Mouse (Mus musculus): Measurements from ENCODE around the gene 2810459M11Rik. TPM values are rescaled to one million over a fixed set of nuclear protein-coding genes. Genes with fewer than 3 reads are reported as not detected.

The 2810459M11Rik gene
- polyA plus RNA-seq, 1 experiment from 2014 or later: 0.81 TPM

GRCm38 (mm10) chr1:86054943-86055342, 9.3 kb downstream of the 2810459M11Rik start:
- Histone ChIP-seq H3K36me3 (no peaks in the 10 kb centered on the region), H3K27ac (replicated peaks) (no peak overlapping the region), H3K4me1 (0 out of 2 replicates have a peak, but pooled peaks cover 3% of the 10 kb centered on the region), H3K4me2 (replicated peaks) (no peak overlapping the region), H3K9ac (no peak overlapping the region), H3K27me3 (no peaks in the 10 kb centered on the region), H3K4me3 (replicated peaks) (no peak overlapping the region), H3K9me3 (replicated peaks) (no peaks in the 10 kb centered on the region)
- ATAC-seq (ENCODE audit: insufficient number of reproducible peaks, low FRiP score, low TSS enrichment, low read depth): no peak
- 50% methylated on average over 3 of the region's 3 CpGs for WGBS

- 87% methylated on average over 4 of the region's 4 CpGs for WGBS
- Histone ChIP-seq H3K9me3 (replicated peaks) (no peaks in the 10 kb centered on the region), H3K4me2 (replicated peaks) (no peak overlapping the region), H3K27me3 (no peaks in the 10 kb centered on the region), H3K27ac (replicated peaks) (no peak overlapping the region), H3K4me3 (replicated peaks) (no peak overlapping the region), H3K9ac (no peak overlapping the region), H3K4me1 (0 out of 2 replicates have a peak, but pooled peaks cover 3% of the 10 kb centered on the region), H3K36me3 (no peaks in the 10 kb centered on the region)
- no peak for ATAC-seq (ENCODE audit: insufficient number of reproducible peaks, low FRiP score, low TSS enrichment, low read depth)
Measured at GRCm38 (mm10) chr1:86056284-86056683, 10.6 kb downstream of the 2810459M11Rik start.

- Histone ChIP-seq H3K4me2 (replicated peaks) (peak overlapping the region; percentile 58), H3K4me3 (replicated peaks) (peak overlapping the region; percentile 38), H3K9me3 (replicated peaks) (no peaks in the 10 kb centered on the region), H3K27ac (replicated peaks) (no peak overlapping the region), H3K27me3 (no peaks in the 10 kb centered on the region), H3K9ac (peak overlapping the region; percentile 13; the same call in 1 of the 2 replicates), H3K36me3 (no peaks in the 10 kb centered on the region), H3K4me1 (0 out of 2 replicates have a peak, but pooled peaks cover 3% of the 10 kb centered on the region)
- peak; percentile 81 for ATAC-seq (ENCODE audit: insufficient number of reproducible peaks, low FRiP score, low TSS enrichment, low read depth)
- WGBS: 10% methylated on average over 21 of the region's 21 CpGs
Measured at GRCm38 (mm10) chr1:86058856-86059769, 13.4 kb downstream of the 2810459M11Rik start.

- H3K4me2 ChIP-seq (replicated peaks): no peak overlapping the region
- no peaks in the 10 kb centered on the region for H3K9me3 ChIP-seq (replicated peaks)
- no peak overlapping the region for H3K27ac ChIP-seq (replicated peaks)
- no peaks in the 10 kb centered on the region for H3K36me3 ChIP-seq
- 75% methylated on average over 6 of the region's 6 CpGs for WGBS
- no peak for ATAC-seq (ENCODE audit: insufficient number of reproducible peaks, low FRiP score, low TSS enrichment, low read depth)
- no peak overlapping the region for H3K4me3 ChIP-seq (replicated peaks)
- H3K27me3 ChIP-seq: no peaks in the 10 kb centered on the region
- no peak overlapping the region for H3K9ac ChIP-seq
- H3K4me1 ChIP-seq: peaks cover 13% of the 10 kb centered on the region
Measured at GRCm38 (mm10) chr1:86062523-86062922, 16.9 kb downstream of the 2810459M11Rik start.

- H3K27ac ChIP-seq (replicated peaks): peak within 1 kb of the TSS; percentile 78
Measured at GRCm38 (mm10) chr1:86064271-86064991, 18.8 kb downstream of the 2810459M11Rik start, which contains the start of gene Psmd1. Psmd1 (plus strand) TSS chr1:86064387.

GRCm38 (mm10) chr1:86076565-86076964, 30.9 kb downstream of the 2810459M11Rik start:
- no peaks in the 10 kb centered on the region for H3K4me1 ChIP-seq
- no peaks in the 10 kb centered on the region for H3K27me3 ChIP-seq
- peaks cover 74% of the 10 kb centered on the region for H3K36me3 ChIP-seq
- no peak overlapping the region for H3K4me2 ChIP-seq (replicated peaks)
- no peak for ATAC-seq (ENCODE audit: insufficient number of reproducible peaks, low FRiP score, low TSS enrichment, low read depth)
- no peak overlapping the region for H3K9ac ChIP-seq
- no peaks in the 10 kb centered on the region for H3K9me3 ChIP-seq (replicated peaks)
- no peak overlapping the region for H3K4me3 ChIP-seq (replicated peaks)
- 99% methylated on average over 2 of the region's 2 CpGs for WGBS
- no peak overlapping the region for H3K27ac ChIP-seq (replicated peaks)

More at GRCm38 (mm10) chr1:86064271-86064991, 18.8 kb downstream of the 2810459M11Rik start, which contains the start of gene Psmd1:
- ATAC-seq (ENCODE audit: insufficient number of reproducible peaks, low FRiP score, low TSS enrichment, low read depth): peak; percentile 92
- peak within 1 kb of the TSS; percentile 81 for H3K4me2 ChIP-seq (replicated peaks)
- H3K36me3 ChIP-seq: no peaks in the 10 kb centered on the region
- WGBS: under 1% methylated on average over 47 of the region's 47 CpGs
- H3K9ac ChIP-seq: peak within 1 kb of the TSS; percentile 98
- H3K9me3 ChIP-seq (replicated peaks): no peaks in the 10 kb centered on the region
- peak within 1 kb of the TSS; percentile 95 for H3K4me3 ChIP-seq (replicated peaks)
- no peaks in the 10 kb centered on the region for H3K27me3 ChIP-seq
- peaks cover 9% of the 10 kb centered on the region for H3K4me1 ChIP-seq

GRCm38 (mm10) chr1:86094413-86094812, 48.8 kb downstream of the 2810459M11Rik start:
- WGBS: 82% methylated on average over 7 of the region's 7 CpGs
- H3K36me3 ChIP-seq: peaks cover 66% of the 10 kb centered on the region

GRCm38 (mm10) chr1:86105054-86105453, 59.4 kb downstream of the 2810459M11Rik start:
- H3K36me3 ChIP-seq: 0 out of 2 replicates have a peak, but pooled peaks cover 7% of the 10 kb centered on the region
- H3K27me3 ChIP-seq: no peaks in the 10 kb centered on the region
- H3K9me3 ChIP-seq (replicated peaks): no peaks in the 10 kb centered on the region
- 97% methylated on average over 1 of the region's 1 CpGs for WGBS
- H3K9ac ChIP-seq: no peak overlapping the region
- no peak for ATAC-seq (ENCODE audit: insufficient number of reproducible peaks, low FRiP score, low TSS enrichment, low read depth)
- H3K4me2 ChIP-seq (replicated peaks): no peak overlapping the region
- no peak overlapping the region for H3K27ac ChIP-seq (replicated peaks)
- no peak overlapping the region for H3K4me3 ChIP-seq (replicated peaks)
- H3K4me1 ChIP-seq: no peaks in the 10 kb centered on the region

More at GRCm38 (mm10) chr1:86094413-86094812, 48.8 kb downstream of the 2810459M11Rik start:
- no peak for ATAC-seq (ENCODE audit: insufficient number of reproducible peaks, low FRiP score, low TSS enrichment, low read depth)
- Histone ChIP-seq H3K9ac (no peak overlapping the region), H3K27me3 (no peaks in the 10 kb centered on the region), H3K4me2 (replicated peaks) (no peak overlapping the region), H3K9me3 (replicated peaks) (no peaks in the 10 kb centered on the region), H3K4me1 (no peaks in the 10 kb centered on the region), H3K27ac (replicated peaks) (no peak overlapping the region), H3K4me3 (replicated peaks) (no peak overlapping the region)

Other genes with a start within 250 kb of the 2810459M11Rik start
- 283 and 290 TPM in 2 replicates for gene Itm2c, start 151.6 kb upstream of the 2810459M11Rik start, polyA plus RNA-seq (2015; fragmentation: Nextera tagmentation; extraction: Ambion mirVana)
- 0.45 and 1.2 TPM in 2 replicates for gene 4933407L21Rik, start 117.4 kb upstream of the 2810459M11Rik start, polyA plus RNA-seq (2015; fragmentation: Nextera tagmentation; extraction: Ambion mirVana)
- 0.19 and 0.26 TPM in 2 replicates for gene Gpr55, start 84.9 kb upstream of the 2810459M11Rik start, polyA plus RNA-seq (2015; fragmentation: Nextera tagmentation; extraction: Ambion mirVana)
- gene Spata3, start 29.0 kb upstream of the 2810459M11Rik start, polyA plus RNA-seq (2015; fragmentation: Nextera tagmentation; extraction: Ambion mirVana): 0.24 TPM in 1 of 2 replicates, not detected in the other
- gene Psmd1, start 18.5 kb downstream of the 2810459M11Rik start, polyA plus RNA-seq (2015; fragmentation: Nextera tagmentation; extraction: Ambion mirVana): 146 and 149 TPM in 2 replicates
- gene Htr2b, start 66.1 kb downstream of the 2810459M11Rik start, polyA plus RNA-seq (2015; fragmentation: Nextera tagmentation; extraction: Ambion mirVana): 0.89 and 1.4 TPM in 2 replicates
- gene Gm21972, start 87.8 kb downstream of the 2810459M11Rik start, polyA plus RNA-seq (2015; fragmentation: Nextera tagmentation; extraction: Ambion mirVana): 0.51 TPM in 1 of 2 replicates, not detected in the other
- 22.5 and 25.4 TPM in 2 replicates for gene Armc9, start 108.9 kb downstream of the 2810459M11Rik start, polyA plus RNA-seq (2015; fragmentation: Nextera tagmentation; extraction: Ambion mirVana)

All from embryonic facial prominence, embryonic 15.5 days (tissue).